Mouse (Mus musculus): Measurements from ENCODE around the gene Pdia5.

DNA sequence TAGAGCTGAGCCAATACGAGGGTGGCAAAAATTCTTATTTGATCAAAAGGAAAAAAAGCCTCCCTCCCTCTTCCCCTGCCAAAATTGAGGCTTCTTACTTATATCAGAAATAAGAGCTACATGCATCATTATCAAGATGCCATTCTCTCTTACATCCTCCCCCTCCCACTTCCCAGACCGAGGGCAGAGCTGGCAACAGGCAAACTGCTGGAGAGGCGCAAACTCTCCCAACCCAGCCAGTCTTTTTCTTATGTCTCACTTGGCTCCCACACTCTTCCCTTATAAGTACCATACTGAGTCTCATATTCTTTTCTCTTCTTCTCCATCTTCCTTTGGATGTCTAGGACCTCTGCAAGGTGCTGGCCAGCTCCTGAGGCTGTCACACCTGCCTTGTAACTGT is 44.0 kb upstream of the Pdia5 start:
- no peak for TF ChIP-seq CTCF (IDR thresholded peaks at IDR 0.05 in 2 of 3, conservative IDR thresholded peaks at IDR 0.05 in 1 of 3; ENCODE audit: control insufficient read depth in 1 of 3, insufficient read depth in 1 of 3, low read depth in 2 of 3, low read length in 3 of 3, poor library complexity in 1 of 3, severe bottlenecking in 1 of 3)
- no peak for TF ChIP-seq RCOR1 (IDR thresholded peaks at IDR 0.05; ENCODE audit: low read depth, low read length)
- TF ChIP-seq CHD1 (IDR thresholded peaks at IDR 0.05; ENCODE audit: low read depth, low read length) = no peak
- TF ChIP-seq POLR2A (IDR thresholded peaks at IDR 0.05; ENCODE audit: control insufficient read depth in 1 of 2, insufficient read depth in 1 of 2, low read depth in 1 of 2, low read length in 2 of 2, poor library complexity in 1 of 2) = no peak
- no peak for TF ChIP-seq CHD2 (IDR thresholded peaks at IDR 0.05; ENCODE audit: low read length)
- TF ChIP-seq TBP (IDR thresholded peaks at IDR 0.05; ENCODE audit: low read depth, low read length) = no peak
- TF ChIP-seq MAZ (IDR thresholded peaks at IDR 0.05; ENCODE audit: low read depth, low read length) = no peak
- no peak for TF ChIP-seq TAL1 (IDR thresholded peaks at IDR 0.05; ENCODE audit: low read length)
- no peak for TF ChIP-seq E2F4 (IDR thresholded peaks at IDR 0.05; ENCODE audit: borderline replicate concordance, low read depth, low read length)
- no peak for TF ChIP-seq ZMIZ1 (IDR thresholded peaks at IDR 0.05; ENCODE audit: low read depth, low read length)
- TF ChIP-seq ELF1 (IDR thresholded peaks at IDR 0.05; ENCODE audit: low read depth, low read length) = no peak

Measured in MEL (cell line).